Mouse (Mus musculus): ENCODE measurements around the gene Ush2a.

DNA sequence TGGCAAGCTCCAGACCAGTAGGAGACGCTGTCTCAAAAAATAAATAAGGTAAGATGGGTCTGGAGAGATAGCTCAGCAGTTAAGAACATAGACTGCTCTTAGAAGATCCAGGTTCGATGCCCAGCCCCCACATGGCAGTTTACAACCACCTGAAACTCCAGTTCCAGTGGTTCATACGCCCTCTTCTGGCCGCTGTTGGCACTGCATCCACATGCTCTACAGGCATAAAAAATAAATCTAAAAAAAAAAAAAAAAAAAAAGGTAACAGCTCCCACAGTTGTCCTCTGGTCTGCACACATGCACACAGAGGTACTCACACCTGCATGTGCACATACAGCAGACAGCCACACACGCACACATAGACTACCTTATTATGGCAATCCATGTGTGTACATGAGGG, 686.0 kb downstream of the Ush2a start:
- peak; percentile 62 for TF ChIP-seq CTCF (IDR thresholded peaks at IDR 0.05; ENCODE audit: low read depth, low read length)
- TF ChIP-seq POLR2A (IDR thresholded peaks at IDR 0.05; ENCODE audit: extremely low read depth, insufficient read depth, low read length): no peak
